Mouse (Mus musculus) bone marrow macrophage, adult 2 months (primary cell): ENCODE results near the gene Ppp4r1.

Source experiments
- CTCF ChIP-seq: IDR thresholded peaks from 2 replicates; pipeline ENCODE4 v1.5.1; 2012; ENCODE audit warnings: low read depth, mild to moderate bottlenecking, low read length, moderate library complexity
- POLR2A ChIP-seq: IDR thresholded peaks from 2 replicates; pipeline ENCODE4 v1.6.1; 2012; ENCODE audit warnings: mild to moderate bottlenecking, low read depth, low read length, borderline replicate concordance

- TF ChIP-seq POLR2A (no peak), CTCF (no peak)
These were observed 94.7 kb downstream of the Ppp4r1 start for GRCm38 (mm10) chr17:65877026-65877425.
